Comparison of ENCODE assay signal across 8 mouse cellular contexts in genomic region chr19:5068570-5069234, GRCm38 (mm10). TPM values are rescaled to one million over a fixed set of nuclear protein-coding genes. Genes with fewer than 3 reads are reported as not detected.
DNase-seq lines count a peak whose midpoint lies in the region; ATAC-seq lines count a peak whose summit lies in the region.

No protein-coding gene starts in this region.

- H3K4me2 ChIP-seq in forebrain, embryonic 13.5 days = peak overlapping the region; percentile 69
- peak overlapping the region; percentile 97 for H3K4me2 ChIP-seq in limb, embryonic 13.5 days (replicated peaks)

- H3K9me3 ChIP-seq in forebrain, embryonic 13.5 days (replicated peaks) = no peaks in the 10 kb centered on the region
- H3K9me3 ChIP-seq in limb, embryonic 13.5 days = no peaks in the 10 kb centered on the region

- H3K27ac ChIP-seq in forebrain, embryonic 13.5 days = no peak overlapping the region
- H3K27ac ChIP-seq in limb, embryonic 13.5 days = peak overlapping the region; percentile 98

- WGBS in forebrain, embryonic 13.5 days = 39% methylated on average over 21 of the region's 21 CpGs
- WGBS in limb, embryonic 13.5 days = 37% methylated on average over 21 of the region's 21 CpGs

- DNase-seq in cerebellum, adult 9-11 months = peak; percentile 52
- DNase-seq in cerebellum, postnatal 36 days = no peak
- DNase-seq in 3134 (ENCODE audit: extremely low read depth, insufficient read length, low spot score) = peak; percentile 28
- peak; percentile 69 for DNase-seq in testis, postnatal 10 days (ENCODE audit: low spot score)
- DNase-seq in layer of hippocampus, postnatal 14 days (ENCODE audit: low spot score in 2 of 2) = no peak
- no peak for DNase-seq in lung, adult 18-20 months

- peak overlapping the region; percentile 62 for H3K9ac ChIP-seq in forebrain, embryonic 13.5 days
- peak overlapping the region; percentile 91 for H3K9ac ChIP-seq in limb, embryonic 13.5 days

- peaks cover 48% of the 10 kb centered on the region for H3K4me1 ChIP-seq in forebrain, embryonic 13.5 days
- peaks cover 61% of the 10 kb centered on the region for H3K4me1 ChIP-seq in limb, embryonic 13.5 days

- no peak for ATAC-seq in forebrain, embryonic 13.5 days
- ATAC-seq in limb, embryonic 13.5 days (ENCODE audit: low FRiP score, low read depth) = no peak

- H3K4me3 ChIP-seq in forebrain, embryonic 13.5 days = peak overlapping the region; percentile 36
- peak overlapping the region; percentile 71 for H3K4me3 ChIP-seq in limb, embryonic 13.5 days

- peaks cover 45% of the 10 kb centered on the region for H3K27me3 ChIP-seq in forebrain, embryonic 13.5 days
- no peaks in the 10 kb centered on the region; the same call in 1 of the 2 replicates for H3K27me3 ChIP-seq in limb, embryonic 13.5 days

- no peaks in the 10 kb centered on the region for H3K36me3 ChIP-seq in forebrain, embryonic 13.5 days (ENCODE audit: poor library complexity, severe bottlenecking)
- no peaks in the 10 kb centered on the region for H3K36me3 ChIP-seq in limb, embryonic 13.5 days

RNA-seq across cellular contexts. Expression of gene Cd248, which starts 0.8 kb away (rescaled TPM):
- 7.0 and 7.3 TPM in 2 replicates for polyA plus RNA-seq in forebrain, embryonic 13.5 days (2015; fragmentation: Nextera tagmentation; extraction: Ambion mirVana)
- 58.8 and 64.8 TPM in 2 replicates for polyA plus RNA-seq in limb, embryonic 13.5 days (2015; fragmentation: Nextera tagmentation; extraction: Ambion mirVana)
- total RNA-seq in layer of hippocampus, postnatal 14 days (2021) = 1 to 10 TPM; 6.5 to 7.7 TPM

RNA-seq across cellular contexts. Expression of gene Tmem151a, which starts 16.6 kb away (rescaled TPM):
- polyA plus RNA-seq in forebrain, embryonic 13.5 days (2015; fragmentation: Nextera tagmentation; extraction: Ambion mirVana) = 2.3 and 2.8 TPM in 2 replicates
- polyA plus RNA-seq in limb, embryonic 13.5 days (2015; fragmentation: Nextera tagmentation; extraction: Ambion mirVana) = 2.7 TPM in 2 replicates
- total RNA-seq in layer of hippocampus, postnatal 14 days (2021) = 100 to 1,000 TPM; 133 to 135 TPM

RNA-seq across cellular contexts. Expression of gene Rin1, which starts 18.4 kb away (rescaled TPM):
- polyA plus RNA-seq in forebrain, embryonic 13.5 days (2015; fragmentation: Nextera tagmentation; extraction: Ambion mirVana) = 0.62 and 0.78 TPM in 2 replicates
- 1.4 and 1.7 TPM in 2 replicates for polyA plus RNA-seq in limb, embryonic 13.5 days (2015; fragmentation: Nextera tagmentation; extraction: Ambion mirVana)
- 10 to 100 TPM; 68.7 to 72.6 TPM for total RNA-seq in layer of hippocampus, postnatal 14 days (2021)

RNA-seq across cellular contexts. Expression of gene Yif1a, which starts 19.6 kb away (rescaled TPM):
- polyA plus RNA-seq in forebrain, embryonic 13.5 days (2015; fragmentation: Nextera tagmentation; extraction: Ambion mirVana) = 62.4 and 71.4 TPM in 2 replicates
- polyA plus RNA-seq in limb, embryonic 13.5 days (2015; fragmentation: Nextera tagmentation; extraction: Ambion mirVana) = 88.5 and 94.5 TPM in 2 replicates
- 10 to 100 TPM; 25.8 to 28.0 TPM for total RNA-seq in layer of hippocampus, postnatal 14 days (2021)

RNA-seq across cellular contexts. Expression of gene Brms1, which starts 27.5 kb away (rescaled TPM):
- polyA plus RNA-seq in forebrain, embryonic 13.5 days (2015; fragmentation: Nextera tagmentation; extraction: Ambion mirVana) = 56.0 and 63.2 TPM in 2 replicates
- 36.7 and 40.5 TPM in 2 replicates for polyA plus RNA-seq in limb, embryonic 13.5 days (2015; fragmentation: Nextera tagmentation; extraction: Ambion mirVana)
- total RNA-seq in layer of hippocampus, postnatal 14 days (2021) = 10 to 100 TPM; 10.8 to 12.9 TPM

Comparison
In these comparisons a context has a peak if more than half of its experiments do, and no peak if none do; other contexts are left out.
1. DNase-seq: peak in cerebellum, adult 9-11 months (single experiment), 3134 (single experiment) and testis, postnatal 10 days (single experiment); none in cerebellum, postnatal 36 days (0 of 2), layer of hippocampus, postnatal 14 days (0 of 2) and lung, adult 18-20 months (0 of 2).